Mouse (Mus musculus): ENCODE measurements around the gene Jazf1. TPM values are rescaled to one million over a fixed set of nuclear protein-coding genes. Genes with fewer than 3 reads are reported as not detected.

Gene Jazf1
- total and polyA plus RNA-seq, 3 experiments: not detected

DNA sequence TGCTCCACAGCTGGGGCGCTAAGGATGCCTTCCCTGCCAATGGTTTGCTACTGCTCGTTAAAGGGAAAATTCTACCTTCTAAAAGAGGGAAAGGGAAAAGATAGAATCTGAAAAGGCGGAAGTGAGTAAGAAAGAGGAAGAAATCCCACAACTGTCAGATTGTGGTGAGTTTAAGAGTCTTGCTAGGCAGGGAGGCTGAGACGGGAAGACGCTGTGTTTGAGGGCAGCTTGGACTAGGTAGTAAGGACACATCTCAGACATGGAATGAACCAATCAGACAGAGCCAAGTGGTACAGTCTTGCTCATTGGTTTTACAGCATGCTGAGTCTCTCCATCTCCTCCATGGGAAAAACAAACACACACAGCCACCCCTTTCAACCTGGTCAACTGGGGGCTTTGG, 95.1 kb downstream of the Jazf1 start:
- no peaks in the 10 kb centered on the region for H3K9me3 ChIP-seq (replicated peaks; ENCODE audit: insufficient read depth, low read length)
- H3K36me3 ChIP-seq (ENCODE audit: control insufficient read depth in 1 of 2, insufficient read depth in 2 of 2, low read length in 2 of 2): no peaks in the 10 kb centered on the region
- H3K9ac ChIP-seq (ENCODE audit: control insufficient read depth, low read depth, low read length, poor library complexity, severe bottlenecking): no peak overlapping the region
- H3K4me3 ChIP-seq (ENCODE audit: control insufficient read depth in 1 of 2, insufficient read depth in 1 of 2, low read depth in 2 of 2, low read length in 2 of 2): no peak overlapping the region
- DNase-seq (ENCODE audit: low read depth, low spot score): no peak
- no peak overlapping the region for H3K27ac ChIP-seq (ENCODE audit: control insufficient read depth, low read depth, low read length)
- H3K79me2 ChIP-seq (ENCODE audit: control insufficient read depth, insufficient read depth, low read length, poor library complexity): no peaks in the 10 kb centered on the region
- no peaks in the 10 kb centered on the region for H3K27me3 ChIP-seq (ENCODE audit: control insufficient read depth in 1 of 2, insufficient read depth in 2 of 2, low read length in 2 of 2)
- H3K4me1 ChIP-seq (ENCODE audit: control insufficient read depth in 1 of 2, insufficient read depth in 2 of 2, low read length in 2 of 2): no peaks in the 10 kb centered on the region
- TF ChIP-seq ELF1 (IDR thresholded peaks at IDR 0.05; ENCODE audit: low read depth, low read length) (no peak), MAFK (IDR thresholded peaks at IDR 0.05; ENCODE audit: borderline replicate concordance, low read depth, low read length) (no peak), USF2 (IDR thresholded peaks at IDR 0.05; ENCODE audit: borderline replicate concordance in 1 of 2, insufficient read depth in 1 of 2, low read depth in 1 of 2, low read length in 2 of 2) (no peak), TAL1 (IDR thresholded peaks at IDR 0.05; ENCODE audit: low read length) (no peak), TCF12 (IDR thresholded peaks at IDR 0.05; ENCODE audit: low read depth, low read length) (no peak), CTCF (IDR thresholded peaks at IDR 0.05 in 2 of 3, conservative IDR thresholded peaks at IDR 0.05 in 1 of 3; ENCODE audit: control insufficient read depth in 1 of 3, insufficient read depth in 1 of 3, low read depth in 2 of 3, low read length in 3 of 3, poor library complexity in 1 of 3, severe bottlenecking in 1 of 3) (no peak), POLR2AphosphoS5 (IDR thresholded peaks at IDR 0.05; ENCODE audit: borderline replicate concordance, low read depth, low read length) (no peak), RAD21 (IDR thresholded peaks at IDR 0.05; ENCODE audit: low read depth, low read length) (no peak), RCOR1 (IDR thresholded peaks at IDR 0.05; ENCODE audit: low read depth, low read length) (no peak), USF1 (IDR thresholded peaks at IDR 0.05; ENCODE audit: low read depth, low read length) (no peak)

DNA sequence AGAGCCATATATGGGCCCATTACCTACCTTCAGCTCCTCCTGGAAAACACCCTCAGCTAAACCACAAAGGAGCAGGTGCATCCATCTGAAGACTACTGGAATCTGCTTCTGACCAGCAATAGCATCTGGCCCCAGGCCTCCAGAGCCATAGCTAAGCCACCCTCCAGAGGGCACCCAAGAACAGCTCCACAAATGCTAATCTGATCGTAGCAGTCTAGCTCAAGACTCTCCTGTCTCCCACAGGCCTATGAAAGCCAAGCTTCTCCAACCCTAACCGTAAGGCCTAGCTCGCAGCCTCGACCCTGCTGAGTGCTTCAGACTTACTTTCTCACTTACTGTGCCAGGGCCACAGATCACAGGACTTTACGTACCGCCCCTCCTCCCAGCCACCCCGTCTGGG, 96.3 kb downstream of the Jazf1 start:
- DNase-seq (ENCODE audit: low read depth, low spot score): no peak
- Histone ChIP-seq H3K36me3 (ENCODE audit: control insufficient read depth in 1 of 2, insufficient read depth in 2 of 2, low read length in 2 of 2) (no peaks in the 10 kb centered on the region), H3K9ac (ENCODE audit: control insufficient read depth, low read depth, low read length, poor library complexity, severe bottlenecking) (no peak overlapping the region), H3K27me3 (ENCODE audit: control insufficient read depth in 1 of 2, insufficient read depth in 2 of 2, low read length in 2 of 2) (no peaks in the 10 kb centered on the region), H3K4me3 (ENCODE audit: control insufficient read depth in 1 of 2, insufficient read depth in 1 of 2, low read depth in 2 of 2, low read length in 2 of 2) (no peak overlapping the region), H3K79me2 (ENCODE audit: control insufficient read depth, insufficient read depth, low read length, poor library complexity) (no peaks in the 10 kb centered on the region), H3K9me3 (replicated peaks; ENCODE audit: insufficient read depth, low read length) (no peaks in the 10 kb centered on the region), H3K4me1 (ENCODE audit: control insufficient read depth in 1 of 2, insufficient read depth in 2 of 2, low read length in 2 of 2) (no peaks in the 10 kb centered on the region), H3K27ac (ENCODE audit: control insufficient read depth, low read depth, low read length) (no peak overlapping the region)
- no peak for TF ChIP-seq TCF12 (IDR thresholded peaks at IDR 0.05; ENCODE audit: low read depth, low read length)
- TF ChIP-seq GABPA (IDR thresholded peaks at IDR 0.05; ENCODE audit: low read depth, low read length): no peak
- TF ChIP-seq POLR2A (IDR thresholded peaks at IDR 0.05; ENCODE audit: control insufficient read depth in 1 of 2, insufficient read depth in 1 of 2, low read depth in 1 of 2, low read length in 2 of 2, poor library complexity in 1 of 2): no peak
- no peak for TF ChIP-seq CHD2 (IDR thresholded peaks at IDR 0.05; ENCODE audit: low read length)
- TF ChIP-seq TAL1 (IDR thresholded peaks at IDR 0.05; ENCODE audit: low read length): no peak
- TF ChIP-seq ETS1 (IDR thresholded peaks at IDR 0.05; ENCODE audit: low read depth, low read length): no peak
- TF ChIP-seq ZNF384 (IDR thresholded peaks at IDR 0.05; ENCODE audit: low read depth, low read length): no peak
- no peak for TF ChIP-seq NRF1 (IDR thresholded peaks at IDR 0.05; ENCODE audit: insufficient read depth, low read depth, low read length, poor library complexity, severe bottlenecking)
- TF ChIP-seq POLR2AphosphoS5 (IDR thresholded peaks at IDR 0.05; ENCODE audit: borderline replicate concordance, low read depth, low read length): no peak
- no peak for TF ChIP-seq KAT2A (conservative IDR thresholded peaks at IDR 0.05; ENCODE audit: low read depth, low read length)
- no peak for TF ChIP-seq HCFC1 (IDR thresholded peaks at IDR 0.05; ENCODE audit: low read depth, low read length)
- TF ChIP-seq MYB (IDR thresholded peaks at IDR 0.05; ENCODE audit: low read depth, low read length): no peak
- TF ChIP-seq GATA1 (IDR thresholded peaks at IDR 0.05; ENCODE audit: low read depth, low read length): no peak
- TF ChIP-seq ZKSCAN1 (IDR thresholded peaks at IDR 0.05; ENCODE audit: low read depth, low read length): no peak
